Mouse (Mus musculus): ENCODE data around the gene Tbc1d2.
"Not testable (repeated sequence)": the region's sequence is repeated elsewhere in the genome, so short reads cannot be mapped to it uniquely, and the experiment has no call there.

Gene Tbc1d2

DNA sequence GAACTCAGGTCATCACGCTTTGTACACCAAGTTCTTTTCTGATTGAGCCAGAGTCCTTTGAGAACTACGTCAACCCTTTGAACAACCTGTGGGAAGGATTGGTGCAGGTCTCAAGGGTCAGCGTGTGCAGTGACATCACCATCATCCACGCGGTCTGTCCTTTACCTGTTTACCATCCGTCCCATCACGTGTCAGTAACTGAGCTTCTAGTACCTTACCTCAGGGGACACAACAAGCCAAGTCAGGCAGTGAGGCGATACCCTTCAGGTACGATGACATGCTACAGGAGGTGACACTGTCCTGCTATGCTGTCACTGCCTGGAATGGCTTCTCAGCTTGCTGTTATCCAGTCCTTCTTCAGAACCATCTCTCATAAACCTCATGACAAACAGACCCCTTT, 11.4 kb upstream of the Tbc1d2 start:
- no peaks in the 10 kb centered on the region for H3K27me3 ChIP-seq (ENCODE audit: control insufficient read depth, insufficient read depth, low read length, poor library complexity, severe bottlenecking)
- no peaks in the 10 kb centered on the region for H3K36me3 ChIP-seq (ENCODE audit: control insufficient read depth, insufficient read depth, low read length, poor library complexity, severe bottlenecking)
- DNase-seq (ENCODE audit: low read depth, low spot score): no peak

DNA sequence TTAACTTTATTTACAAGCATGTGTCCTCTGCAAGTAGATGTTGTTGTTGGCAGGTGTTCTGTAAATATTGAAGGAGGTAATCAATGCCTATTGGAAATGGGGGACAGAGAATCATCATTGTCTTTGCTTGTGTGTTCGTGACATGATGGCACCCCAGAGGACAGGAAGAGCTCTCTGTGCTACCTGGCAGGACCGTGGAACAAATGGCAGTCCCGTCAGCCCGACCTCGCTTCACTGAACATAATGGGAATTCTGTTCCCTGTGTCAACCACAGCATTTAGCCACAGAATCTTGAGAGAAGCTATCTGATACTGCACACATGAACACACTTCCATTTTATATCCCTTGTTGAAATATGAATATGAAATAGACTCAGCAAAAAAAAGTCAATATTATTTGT, 8.9 kb upstream of the Tbc1d2 start:
- no peak for DNase-seq (ENCODE audit: low read depth, low spot score)
- H3K27me3 ChIP-seq (ENCODE audit: control insufficient read depth, insufficient read depth, low read length, poor library complexity, severe bottlenecking): no peaks in the 10 kb centered on the region
- H3K36me3 ChIP-seq (ENCODE audit: control insufficient read depth, insufficient read depth, low read length, poor library complexity, severe bottlenecking): no peaks in the 10 kb centered on the region

DNA sequence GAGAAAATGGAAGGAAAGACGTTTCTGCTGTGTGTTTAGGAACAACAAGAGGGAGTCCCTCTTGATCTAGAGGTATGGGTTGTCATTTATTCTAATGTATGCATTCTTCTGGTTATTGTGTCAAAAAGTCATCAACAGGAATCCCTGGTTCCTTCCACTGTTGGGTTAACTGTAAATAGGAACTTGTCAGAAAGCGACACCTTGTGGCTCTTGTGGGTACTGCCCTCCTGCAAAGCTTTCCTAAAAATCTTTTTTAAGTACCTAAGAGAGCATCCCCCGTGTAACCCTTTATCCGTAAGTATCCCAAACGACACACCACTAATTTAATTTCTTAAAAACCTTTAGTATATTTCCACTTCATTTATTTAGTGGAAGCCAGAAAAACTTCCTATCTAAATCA, 7.1 kb upstream of the Tbc1d2 start:
- Histone ChIP-seq H3K36me3 (ENCODE audit: control insufficient read depth, insufficient read depth, low read length, poor library complexity, severe bottlenecking) (no peaks in the 10 kb centered on the region), H3K27me3 (ENCODE audit: control insufficient read depth, insufficient read depth, low read length, poor library complexity, severe bottlenecking) (no peaks in the 10 kb centered on the region)
- DNase-seq (ENCODE audit: low read depth, low spot score): peak; percentile 90

GRCm38 (mm10) chr4:46655956-46656355, 5.9 kb upstream of the Tbc1d2 start:
- no peaks in the 10 kb centered on the region for H3K27me3 ChIP-seq (ENCODE audit: control insufficient read depth, insufficient read depth, low read length, poor library complexity, severe bottlenecking)
- no peaks in the 10 kb centered on the region for H3K36me3 ChIP-seq (ENCODE audit: control insufficient read depth, insufficient read depth, low read length, poor library complexity, severe bottlenecking)

GRCm38 (mm10) chr4:46655298-46655697, 5.3 kb upstream of the Tbc1d2 start:
- H3K36me3 ChIP-seq (ENCODE audit: control insufficient read depth, insufficient read depth, low read length, poor library complexity, severe bottlenecking): no peaks in the 10 kb centered on the region
- H3K27me3 ChIP-seq (ENCODE audit: control insufficient read depth, insufficient read depth, low read length, poor library complexity, severe bottlenecking): no peaks in the 10 kb centered on the region
- DNase-seq (ENCODE audit: low read depth, low spot score): no peak

More at GRCm38 (mm10) chr4:46655956-46656355, 5.9 kb upstream of the Tbc1d2 start:
- no peak for DNase-seq (ENCODE audit: low read depth, low spot score)

GRCm38 (mm10) chr4:46649161-46649560, 848 bp downstream of the Tbc1d2 start:
- no peak for DNase-seq (ENCODE audit: low read depth, low spot score)
- H3K36me3 ChIP-seq (ENCODE audit: control insufficient read depth, insufficient read depth, low read length, poor library complexity, severe bottlenecking): no peaks in the 10 kb centered on the region
- H3K27me3 ChIP-seq (ENCODE audit: control insufficient read depth, insufficient read depth, low read length, poor library complexity, severe bottlenecking): no peaks in the 10 kb centered on the region

DNA sequence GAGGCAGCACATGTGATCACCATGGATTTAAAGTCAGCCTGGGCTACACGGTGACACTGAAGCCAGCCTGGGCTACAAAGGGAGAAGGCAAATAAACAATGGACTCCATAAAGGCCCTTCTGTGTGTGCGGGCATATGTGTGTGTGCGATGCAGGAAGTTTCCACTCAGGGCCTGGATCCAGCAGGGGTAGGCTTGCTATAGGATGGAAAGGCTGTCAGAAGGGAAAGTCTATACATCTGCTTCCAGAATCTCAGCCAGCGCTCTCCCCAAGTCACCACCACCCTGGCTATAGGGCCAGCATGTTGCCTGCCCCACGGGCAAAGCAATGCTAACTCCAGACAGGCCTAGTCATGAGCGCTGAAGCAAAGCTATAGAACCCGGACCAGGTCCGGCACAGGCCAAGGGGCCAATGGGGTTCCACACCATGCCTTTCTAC, 6.3 kb downstream of the Tbc1d2 start:
- no peak for DNase-seq (ENCODE audit: low read depth, low spot score)
- Histone ChIP-seq H3K36me3 (ENCODE audit: control insufficient read depth, insufficient read depth, low read length, poor library complexity, severe bottlenecking) (no peaks in the 10 kb centered on the region), H3K27me3 (ENCODE audit: control insufficient read depth, insufficient read depth, low read length, poor library complexity, severe bottlenecking) (no peaks in the 10 kb centered on the region)

- H3K27me3 ChIP-seq (ENCODE audit: control insufficient read depth, insufficient read depth, low read length, poor library complexity, severe bottlenecking): peaks cover 2% of the 10 kb centered on the region; the same call in 1 of the 2 replicates
- DNase-seq (ENCODE audit: low read depth, low spot score): no peak
- H3K36me3 ChIP-seq (ENCODE audit: control insufficient read depth, insufficient read depth, low read length, poor library complexity, severe bottlenecking): no peaks in the 10 kb centered on the region
These were observed 6.9 kb downstream of the Tbc1d2 start for GRCm38 (mm10) chr4:46642924-46643675.

- Histone ChIP-seq H3K27me3 (ENCODE audit: control insufficient read depth, insufficient read depth, low read length, poor library complexity, severe bottlenecking) (peaks cover 2% of the 10 kb centered on the region; the same call in 1 of the 2 replicates), H3K36me3 (ENCODE audit: control insufficient read depth, insufficient read depth, low read length, poor library complexity, severe bottlenecking) (no peaks in the 10 kb centered on the region)
- no peak for DNase-seq (ENCODE audit: low read depth, low spot score)
These were observed 8.7 kb downstream of the Tbc1d2 start for GRCm38 (mm10) chr4:46641283-46641682.

DNA sequence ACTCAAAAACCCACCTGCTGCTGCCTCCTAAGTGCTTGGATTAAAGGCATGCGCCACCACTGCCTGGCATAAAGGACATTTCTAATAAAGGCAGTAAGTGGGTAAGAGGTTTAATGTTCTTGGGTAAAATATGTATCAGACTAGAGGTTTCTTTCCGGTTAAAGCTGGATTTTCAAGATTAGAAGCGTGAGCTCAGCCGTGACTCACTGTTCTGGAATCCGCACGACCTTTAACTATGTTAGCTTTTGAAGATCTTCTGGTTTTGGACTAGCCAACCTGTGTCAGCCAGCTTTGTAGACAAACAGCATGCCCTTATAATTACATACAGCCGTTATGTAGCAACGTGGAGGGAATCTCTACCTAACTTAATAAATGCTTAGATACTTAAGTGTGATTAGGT, 10.1 kb downstream of the Tbc1d2 start:
- no peak for DNase-seq (ENCODE audit: low read depth, low spot score)
- H3K27me3 ChIP-seq (ENCODE audit: control insufficient read depth, insufficient read depth, low read length, poor library complexity, severe bottlenecking): peaks cover 2% of the 10 kb centered on the region; the same call in 1 of the 2 replicates
- no peaks in the 10 kb centered on the region for H3K36me3 ChIP-seq (ENCODE audit: control insufficient read depth, insufficient read depth, low read length, poor library complexity, severe bottlenecking)

GRCm38 (mm10) chr4:46637250-46637649, 12.8 kb downstream of the Tbc1d2 start:
- not testable (repeated sequence) for H3K27me3 ChIP-seq (ENCODE audit: control insufficient read depth, insufficient read depth, low read length, poor library complexity, severe bottlenecking); DNase-seq (ENCODE audit: low read depth, low spot score); H3K36me3 ChIP-seq (ENCODE audit: control insufficient read depth, insufficient read depth, low read length, poor library complexity, severe bottlenecking)

DNA sequence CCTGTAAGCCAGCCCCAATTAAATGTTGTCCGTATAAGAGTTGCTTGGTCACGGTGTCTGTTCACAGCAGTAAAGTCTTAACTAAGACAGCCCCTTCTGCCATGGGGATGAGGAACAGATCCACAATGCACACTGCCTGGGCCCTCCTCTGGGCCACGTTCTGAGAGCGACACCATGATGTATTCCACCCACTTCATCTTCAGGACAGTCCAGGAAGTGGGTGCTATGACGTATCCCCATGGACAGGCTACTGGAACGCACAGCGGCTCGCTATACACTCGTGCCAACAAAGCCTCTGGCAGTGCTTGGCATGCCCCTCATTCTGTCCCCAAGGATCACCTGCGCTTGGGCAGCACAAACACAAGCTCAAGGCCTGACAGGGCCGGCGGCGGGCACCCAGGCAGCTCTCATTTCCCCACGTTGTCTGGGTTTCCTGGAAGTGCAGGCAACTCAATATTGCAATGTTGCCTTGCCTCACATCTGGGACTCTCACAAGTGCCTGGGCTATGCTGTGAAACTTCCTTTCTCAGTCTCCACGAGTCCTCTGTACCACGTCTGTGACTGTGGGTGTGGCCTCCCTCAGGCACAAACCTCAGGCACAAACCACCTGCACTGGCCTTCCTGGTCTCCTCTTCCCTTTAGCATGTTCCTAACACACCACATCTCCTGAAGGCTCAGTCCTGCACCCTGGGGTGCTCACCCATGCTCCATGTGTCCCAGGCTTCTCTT, 14.1 kb downstream of the Tbc1d2 start:
- H3K27me3 ChIP-seq (ENCODE audit: control insufficient read depth, insufficient read depth, low read length, poor library complexity, severe bottlenecking): peaks cover 2% of the 10 kb centered on the region; the same call in 1 of the 2 replicates
- DNase-seq (ENCODE audit: low read depth, low spot score): no peak
- no peaks in the 10 kb centered on the region for H3K36me3 ChIP-seq (ENCODE audit: control insufficient read depth, insufficient read depth, low read length, poor library complexity, severe bottlenecking)

DNA sequence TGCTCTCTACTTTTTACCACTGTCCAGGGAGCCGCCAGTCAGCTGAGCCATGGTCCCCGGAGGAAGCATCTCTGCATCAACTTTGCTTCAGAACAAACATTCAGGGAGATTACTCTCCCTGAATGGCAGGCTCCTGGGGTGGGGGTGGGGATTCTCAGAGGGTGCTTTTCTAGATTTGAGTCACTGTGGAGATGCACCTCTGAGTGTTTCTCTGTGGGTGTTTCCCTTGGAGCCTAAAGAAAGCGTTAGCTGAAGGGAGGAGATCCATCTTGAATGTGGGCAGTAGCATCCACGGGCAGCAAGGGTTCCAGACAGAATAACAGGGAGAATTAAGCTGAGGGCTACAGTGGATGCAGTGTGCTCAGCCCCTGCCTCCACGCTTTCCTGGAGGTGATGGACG, 15.1 kb downstream of the Tbc1d2 start:
- H3K36me3 ChIP-seq (ENCODE audit: control insufficient read depth, insufficient read depth, low read length, poor library complexity, severe bottlenecking): no peaks in the 10 kb centered on the region
- no peak for DNase-seq (ENCODE audit: low read depth, low spot score)
- peaks cover 2% of the 10 kb centered on the region; the same call in 1 of the 2 replicates for H3K27me3 ChIP-seq (ENCODE audit: control insufficient read depth, insufficient read depth, low read length, poor library complexity, severe bottlenecking)

DNA sequence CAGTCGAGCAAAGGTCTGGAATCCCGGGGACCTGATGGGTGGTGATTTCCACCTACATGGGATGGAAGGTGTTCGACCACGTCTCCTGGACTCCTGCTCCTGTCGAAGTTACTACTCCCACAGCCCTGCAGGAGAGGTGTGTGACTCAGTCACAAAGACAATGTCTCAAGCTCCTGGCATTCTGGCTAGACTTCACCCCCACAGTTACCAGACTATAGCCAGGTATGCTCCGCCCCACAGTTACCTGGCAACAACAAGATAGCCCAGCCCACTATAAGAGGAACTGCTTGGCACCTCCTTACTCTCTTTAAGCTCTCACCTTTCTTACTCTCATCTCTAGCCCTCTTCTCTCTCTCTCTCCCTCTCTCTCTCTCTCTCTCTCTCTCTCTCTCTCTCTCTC, 16.4 kb downstream of the Tbc1d2 start:
- not testable (repeated sequence) for H3K27me3 ChIP-seq (ENCODE audit: control insufficient read depth, insufficient read depth, low read length, poor library complexity, severe bottlenecking); H3K36me3 ChIP-seq (ENCODE audit: control insufficient read depth, insufficient read depth, low read length, poor library complexity, severe bottlenecking); DNase-seq (ENCODE audit: low read depth, low spot score)

DNA sequence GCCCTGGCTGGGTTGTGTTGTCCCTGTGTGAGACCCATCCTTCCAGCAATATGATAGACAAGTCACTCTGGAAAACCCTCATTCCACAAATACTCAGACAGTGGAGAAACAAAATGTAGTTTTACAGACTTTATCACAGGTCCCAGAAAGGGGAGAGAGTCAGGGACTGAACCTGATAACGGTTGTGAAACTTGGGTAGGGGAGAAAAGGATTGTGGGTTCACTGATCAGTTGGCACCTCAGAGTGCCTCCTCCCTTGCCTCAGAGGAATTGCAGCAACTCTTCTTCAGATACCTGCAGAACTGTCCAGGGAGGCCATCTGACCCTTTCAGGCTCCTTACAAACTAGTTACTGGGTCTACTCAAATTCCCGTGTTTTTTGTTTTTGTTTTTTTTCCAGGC, 17.5 kb downstream of the Tbc1d2 start:
- Histone ChIP-seq H3K36me3 (ENCODE audit: control insufficient read depth, insufficient read depth, low read length, poor library complexity, severe bottlenecking) (no peaks in the 10 kb centered on the region), H3K27me3 (ENCODE audit: control insufficient read depth, insufficient read depth, low read length, poor library complexity, severe bottlenecking) (no peaks in the 10 kb centered on the region)
- no peak for DNase-seq (ENCODE audit: low read depth, low spot score)

All from splenic B cell, adult 2 months (primary cell).